29 mouse cellular contexts compared by ENCODE assay signal in the genomic region with DNA sequence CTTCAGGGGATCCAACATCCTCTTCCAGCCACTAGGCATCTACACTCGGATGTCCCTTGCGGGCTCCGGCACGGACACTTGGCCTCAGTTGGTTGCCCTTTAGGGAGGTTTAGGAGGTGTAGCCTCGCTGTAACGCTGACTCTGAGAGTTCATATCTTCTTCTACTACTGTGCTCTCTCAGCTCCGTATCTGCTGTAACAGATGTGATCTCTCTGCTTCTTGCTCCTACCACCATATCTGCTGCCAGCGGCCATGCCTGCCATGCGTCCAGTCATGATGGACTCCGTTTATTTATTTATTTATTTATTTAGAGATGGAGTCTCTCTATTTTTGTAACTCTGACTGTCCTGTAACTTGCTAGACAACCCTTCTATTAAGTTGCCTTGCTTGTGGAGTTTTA. TPM values are rescaled to one million over a fixed set of nuclear protein-coding genes. Genes with fewer than 3 reads are reported as not detected.
DNase-seq lines count a peak whose midpoint lies in the region; ATAC-seq lines count a peak whose summit lies in the region.
"Had no signal": no experiment of that assay in that cellular context is flagged by ENCODE, and none has a peak within 500 bp of the region (broad histone marks: within the 10 kb centered on the region; RNA-seq: fewer than 3 reads in every experiment).

No protein-coding gene starts in this region.

- intact Hi-C loops in left cerebral cortex, postnatal 4 days (cut with DNase I), result no loop called here

- H3K36me3 ChIP-seq in erythroblast, embryonic 14.5 days (ENCODE audit: control insufficient read depth), result no peaks in the 10 kb centered on the region
- H3K36me3 ChIP-seq in liver, embryonic 12.5 days, result no peaks in the 10 kb centered on the region
- H3K36me3 ChIP-seq in liver, embryonic 15.5 days (replicated peaks), result no peaks in the 10 kb centered on the region
- H3K36me3 ChIP-seq: forebrain, embryonic 12.5 days; forebrain, embryonic 15.5 days; heart, embryonic 12.5 days; heart, embryonic 15.5 days; hindbrain, embryonic 10.5 days; hindbrain, embryonic 13.5 days had no signal

- no peaks in the 10 kb centered on the region for H3K27me3 ChIP-seq in erythroblast, embryonic 14.5 days (ENCODE audit: control insufficient read depth)
- H3K27me3 ChIP-seq in liver, embryonic 12.5 days (replicated peaks), result no peaks in the 10 kb centered on the region
- no peaks in the 10 kb centered on the region for H3K27me3 ChIP-seq in liver, embryonic 15.5 days
- H3K27me3 ChIP-seq: forebrain, embryonic 12.5 days; forebrain, embryonic 15.5 days; heart, embryonic 12.5 days; heart, embryonic 15.5 days; hindbrain, embryonic 13.5 days; Patski had no signal

- peak overlapping the region; percentile 0 for H3K4me3 ChIP-seq in erythroblast, embryonic 14.5 days (replicated peaks)
- H3K4me3 ChIP-seq in liver, embryonic 12.5 days, result no peak overlapping the region
- H3K4me3 ChIP-seq in liver, embryonic 15.5 days (replicated peaks), result no peak overlapping the region
- H3K4me3 ChIP-seq: forebrain, embryonic 12.5 days; forebrain, embryonic 15.5 days; heart, embryonic 12.5 days; heart, embryonic 15.5 days; hindbrain, embryonic 10.5 days; hindbrain, embryonic 13.5 days had no signal

- H3K27ac ChIP-seq in liver, embryonic 12.5 days, result no peak overlapping the region
- H3K27ac ChIP-seq in liver, embryonic 15.5 days (replicated peaks), result 0 out of 2 replicates have a peak overlapping the region, but pooled peaks have one; percentile 38
- H3K27ac ChIP-seq: forebrain, embryonic 12.5 days; forebrain, embryonic 15.5 days; heart, embryonic 15.5 days; hindbrain, embryonic 10.5 days; hindbrain, embryonic 13.5 days had no signal

- 50% methylated on average over 10 of the region's 10 CpGs for WGBS in liver, embryonic 12.5 days (ENCODE audit: insufficient replicate concordance)
- WGBS in liver, embryonic 15.5 days (ENCODE audit: insufficient replicate concordance), result 54% methylated on average over 10 of the region's 10 CpGs

- H3K9ac ChIP-seq in liver, embryonic 12.5 days, result no peak overlapping the region
- no peak overlapping the region for H3K9ac ChIP-seq in liver, embryonic 15.5 days
- H3K9ac ChIP-seq: forebrain, embryonic 12.5 days; forebrain, embryonic 15.5 days; heart, embryonic 12.5 days; heart, embryonic 15.5 days; hindbrain, embryonic 13.5 days had no signal

- H3K4me1 ChIP-seq in erythroblast, embryonic 14.5 days (ENCODE audit: control insufficient read depth), result peaks cover 27% of the 10 kb centered on the region
- H3K4me1 ChIP-seq in liver, embryonic 12.5 days, result peaks cover 42% of the 10 kb centered on the region
- peaks cover 25% of the 10 kb centered on the region for H3K4me1 ChIP-seq in liver, embryonic 15.5 days (replicated peaks)
- H3K4me1 ChIP-seq: forebrain, embryonic 12.5 days; forebrain, embryonic 15.5 days had no signal

- DNase-seq in testis, postnatal 14 days (ENCODE audit: low spot score), result no peak
- no peak for DNase-seq in left cerebral cortex, postnatal 4 days
- DNase-seq in adrenal gland, postnatal 25 days, result no peak
- DNase-seq: adrenal gland, postnatal 10 days; cerebellum, adult 18-20 months; cerebellum, adult 9-10 months; cerebellum, postnatal 14 days; gastrocnemius, postnatal 25 days; heart, adult 18-20 months; heart, postnatal 10 days; heart, postnatal 36 days had no signal

- H3K9me3 ChIP-seq in erythroblast, embryonic 14.5 days (ENCODE audit: control insufficient read depth, low read length), result no peaks in the 10 kb centered on the region
- H3K9me3 ChIP-seq in liver, embryonic 12.5 days (replicated peaks), result no peaks in the 10 kb centered on the region
- no peaks in the 10 kb centered on the region for H3K9me3 ChIP-seq in liver, embryonic 15.5 days (replicated peaks)
- H3K9me3 ChIP-seq: forebrain, embryonic 12.5 days; forebrain, embryonic 15.5 days; heart, embryonic 12.5 days; heart, embryonic 15.5 days; hindbrain, embryonic 10.5 days; hindbrain, embryonic 13.5 days had no signal

- peak overlapping the region; percentile 38 for H3K4me2 ChIP-seq in liver, embryonic 12.5 days
- peak overlapping the region; percentile 32 for H3K4me2 ChIP-seq in liver, embryonic 15.5 days
- H3K4me2 ChIP-seq: forebrain, embryonic 12.5 days; forebrain, embryonic 15.5 days; heart, embryonic 12.5 days; heart, embryonic 15.5 days; hindbrain, embryonic 13.5 days had no signal

- no peak for ATAC-seq in erythroblast, adult 5-6 weeks (replicated peaks; ENCODE audit: low FRiP score, poor library complexity, severe bottlenecking)
- peak; percentile 73 for ATAC-seq in liver, embryonic 12.5 days
- peak; percentile 70 for ATAC-seq in liver, embryonic 15.5 days (ENCODE audit: insufficient read depth)
- ATAC-seq: forebrain, embryonic 15.5 days; hindbrain, embryonic 16.5 days; Patski had no signal

RNA-seq across cellular contexts. Expression of gene Fam178b, which starts 11.7 kb away (rescaled TPM):
- polyA plus RNA-seq in erythroblast, embryonic 14.5 days (2012), result 0.04 TPM in 2 replicates
- total RNA-seq in erythroblast, adult 5-6 weeks (2015; ENCODE audit: low replicate concordance), result not detected in 2 replicates
- not detected in 2 replicates for total RNA-seq in erythroblast, adult 5-6 weeks (2017; ENCODE audit: low replicate concordance)
- polyA plus RNA-seq in liver, embryonic 12.5 days (2016; fragmentation: Nextera tagmentation; extraction: Ambion mirVana), result 0.20 TPM in 1 of 2 replicates, not detected in the other
- 0.10 and 0.15 TPM in 2 replicates for polyA plus RNA-seq in liver, embryonic 15.5 days (2015; fragmentation: Nextera tagmentation; extraction: Ambion mirVana)
- not detected for total RNA-seq in left cerebral cortex, postnatal 4 days (2021)
- total RNA-seq in adrenal gland, postnatal 25 days (2021), result 0.67 TPM in 1 of 2 replicates, not detected in the other
- polyA plus RNA-seq: embryonic facial prominence, embryonic 11.5 days; forebrain, embryonic 15.5 days; Patski had no signal

RNA-seq across cellular contexts. Expression of gene Cox5b, which starts 20.0 kb away (rescaled TPM):
- 312 and 404 TPM in 2 replicates for polyA plus RNA-seq in erythroblast, embryonic 14.5 days (2012)
- 131 and 231 TPM in 2 replicates for total RNA-seq in erythroblast, adult 5-6 weeks (2015; ENCODE audit: low replicate concordance)
- total RNA-seq in erythroblast, adult 5-6 weeks (2017; ENCODE audit: low replicate concordance), result 82.2 and 158 TPM in 2 replicates
- polyA plus RNA-seq in liver, embryonic 12.5 days (2016; fragmentation: Nextera tagmentation; extraction: Ambion mirVana), result 527 and 538 TPM in 2 replicates
- 362 and 401 TPM in 2 replicates for polyA plus RNA-seq in liver, embryonic 15.5 days (2015; fragmentation: Nextera tagmentation; extraction: Ambion mirVana)
- 100 to 1,000 TPM; 457 to 466 TPM for total RNA-seq in left cerebral cortex, postnatal 4 days (2021)
- total RNA-seq in adrenal gland, postnatal 25 days (2021), result 788 and 983 TPM in 2 replicates

RNA-seq across cellular contexts. Expression of gene 4933424G06Rik, which starts 38.7 kb away (rescaled TPM):
- not detected in 2 replicates for polyA plus RNA-seq in erythroblast, embryonic 14.5 days (2012)
- not detected in 2 replicates for total RNA-seq in erythroblast, adult 5-6 weeks (2015; ENCODE audit: low replicate concordance)
- total RNA-seq in erythroblast, adult 5-6 weeks (2017; ENCODE audit: low replicate concordance), result not detected in 2 replicates
- polyA plus RNA-seq in liver, embryonic 12.5 days (2016; fragmentation: Nextera tagmentation; extraction: Ambion mirVana), result 0.11 TPM in 1 of 2 replicates, not detected in the other
- polyA plus RNA-seq in liver, embryonic 15.5 days (2015; fragmentation: Nextera tagmentation; extraction: Ambion mirVana), result not detected in 2 replicates
- total RNA-seq in left cerebral cortex, postnatal 4 days (2021), result 1 to 10 TPM in 1 of 2 experiments, under 1 TPM in 1; 0.72 to 1.3 TPM
- total RNA-seq in adrenal gland, postnatal 25 days (2021), result not detected in 2 replicates
- total RNA-seq: adrenal gland, adult 18-20 months; adrenal gland, postnatal 10 days; adrenal gland, postnatal 4 days; ES-E14; heart, adult 18-20 months; heart, postnatal 10 days; heart, postnatal 36 days had no signal
- polyA plus RNA-seq: embryonic facial prominence, embryonic 14.5 days; gonadal fat pad, adult 2 months; heart, embryonic 12.5 days had no signal

RNA-seq across cellular contexts. Expression of gene Actr1b, which starts 43.0 kb away (rescaled TPM):
- polyA plus RNA-seq in erythroblast, embryonic 14.5 days (2012), result 2.4 and 2.5 TPM in 2 replicates
- total RNA-seq in erythroblast, adult 5-6 weeks (2015; ENCODE audit: low replicate concordance), result 3.6 and 4.2 TPM in 2 replicates
- total RNA-seq in erythroblast, adult 5-6 weeks (2017; ENCODE audit: low replicate concordance), result 6.2 and 9.6 TPM in 2 replicates
- 47.2 and 47.9 TPM in 2 replicates for polyA plus RNA-seq in liver, embryonic 12.5 days (2016; fragmentation: Nextera tagmentation; extraction: Ambion mirVana)
- 27.3 and 30.9 TPM in 2 replicates for polyA plus RNA-seq in liver, embryonic 15.5 days (2015; fragmentation: Nextera tagmentation; extraction: Ambion mirVana)
- 100 to 1,000 TPM; 130 to 156 TPM for total RNA-seq in left cerebral cortex, postnatal 4 days (2021)
- total RNA-seq in adrenal gland, postnatal 25 days (2021), result 119 and 140 TPM in 2 replicates
